Mouse (Mus musculus) erythroblast, embryonic 14.5 days (primary cell): ENCODE results near the gene Prh1. TPM values are rescaled to one million over a fixed set of nuclear protein-coding genes. Genes with fewer than 3 reads are reported as not detected.
"Not testable (repeated sequence)": the region's sequence is repeated elsewhere in the genome, so short reads cannot be mapped to it uniquely, and the experiment has no call there.

Experiments
- H3K27me3 ChIP-seq: 2 replicates; pipeline ENCODE4 v1.6.1; 2012; ENCODE audit warnings: inconsistent platforms; ENCODE audit not compliant: control insufficient read depth
- H3K36me3 ChIP-seq: 2 replicates; pipeline ENCODE4 v1.6.1; 2012; ENCODE audit warnings: mild to moderate bottlenecking, inconsistent platforms; ENCODE audit not compliant: control insufficient read depth
- H3K4me1 ChIP-seq: 2 replicates; pipeline ENCODE4 v1.6.1; 2012; ENCODE audit warnings: inconsistent platforms; ENCODE audit not compliant: control insufficient read depth
- H3K4me3 ChIP-seq: replicated peaks from 2 replicates; pipeline ENCODE3; 2012; ENCODE audit warnings: moderate library complexity, mild to moderate bottlenecking, inconsistent platforms
- H3K9me3 ChIP-seq: 2 replicates; pipeline ENCODE4 v1.6.1; 2012; ENCODE audit warnings: low read length, inconsistent platforms, mixed read lengths; ENCODE audit not compliant: control insufficient read depth
- polyA plus RNA-seq: library from polyadenylated mRNA; stranded (reverse); fragments of >175 nt; gene quantifications from 2 replicates; pipeline ENCODE4 v1.2.3, GENCODE M21; 2012

Gene Prh1
- not detected in 2 replicates for polyA plus RNA-seq

- H3K4me1 ChIP-seq, H3K4me3 ChIP-seq, H3K9me3 ChIP-seq, H3K36me3 ChIP-seq, H3K27me3 ChIP-seq: not testable (repeated sequence)
Measured at GRCm38 (mm10) chr6:132569509-132569908, at the start of gene Prh1. Prh1 (plus strand) TSS chr6:132569809.

- not testable (repeated sequence) for H3K36me3 ChIP-seq, H3K4me3 ChIP-seq, H3K27me3 ChIP-seq, H3K4me1 ChIP-seq, H3K9me3 ChIP-seq
Measured at GRCm38 (mm10) chr6:132595613-132596012, 26.0 kb downstream of the Prh1 start, which contains the start of gene Prp2. Prp2 (plus strand) TSS chr6:132595913.

Other genes starting within 250 kb of the Prh1 start
- gene Gm8882, start 205.7 kb upstream of the Prh1 start, polyA plus RNA-seq: not detected in 2 replicates
- gene Prp2, start 26.1 kb downstream of the Prh1 start, polyA plus RNA-seq: not detected in 2 replicates
- not detected in 2 replicates for gene A630073D07Rik, start 81.7 kb downstream of the Prh1 start, polyA plus RNA-seq
- not detected in 2 replicates for gene Tas2r120, start 87.1 kb downstream of the Prh1 start, polyA plus RNA-seq
- gene Tas2r121, start 131.2 kb downstream of the Prh1 start, polyA plus RNA-seq: not detected in 2 replicates
- gene Tas2r122, start 142.1 kb downstream of the Prh1 start, polyA plus RNA-seq: not detected in 2 replicates
- not detected in 2 replicates for gene Tas2r115, start 168.2 kb downstream of the Prh1 start, polyA plus RNA-seq
- not detected in 2 replicates for gene Tas2r124, start 184.9 kb downstream of the Prh1 start, polyA plus RNA-seq
- gene Tas2r102, start 192.3 kb downstream of the Prh1 start, polyA plus RNA-seq: not detected in 2 replicates
- not detected in 2 replicates for gene Tas2r136, start 208.4 kb downstream of the Prh1 start, polyA plus RNA-seq
- not detected in 2 replicates for gene Tas2r117, start 233.0 kb downstream of the Prh1 start, polyA plus RNA-seq